Mouse (Mus musculus) left cerebral cortex, postnatal 36 days (tissue): ENCODE results near the gene Olfr1362. TPM values are rescaled to one million over a fixed set of nuclear protein-coding genes. Genes with fewer than 3 reads are reported as not detected.

Experiments used
- DNase-seq, 2 experiments: peaks; one replicate each; pipeline ENCODE4 v3.0.0; 2021 to 2022; ENCODE audit warnings: low spot score in 2 of 2, mixed read lengths in 1 of 2
- intact Hi-C: fragments of 180-260 bp; cut with DNase I; formaldehyde crosslinking; loops from one replicate; pipeline ENCODE4 v1.15.1; 2025
- total RNA-seq, 2 experiments: library from RNA; stranded (reverse); gene quantifications; 2 replicates each; pipeline ENCODE4 v1.2.3; 2021

Gene Olfr1362
- total RNA-seq: not detected

- intact Hi-C loops: no loop called here
- DNase-seq: no peak
These were observed at the start of gene Olfr1362 for GRCm38 (mm10) chr13:21613922-21614321. Gene Olfr1362 (minus strand): TSS chr13:21614022.

GRCm38 (mm10) chr13:21663286-21663685, 49.5 kb upstream of the Olfr1362 start, which contains the start of gene Olfr1361:
Gene Olfr1361 (minus strand): TSS chr13:21663386.
- intact Hi-C loops: no loop called here
- no peak for DNase-seq

- intact Hi-C loops: no loop called here
- no peak for DNase-seq
These were observed 28.6 kb upstream of the Olfr1362 start, which contains the start of gene Olfr11 for GRCm38 (mm10) chr13:21642418-21642817. Gene Olfr11 (minus strand): TSS chr13:21642518.

GRCm38 (mm10) chr13:21591618-21592017, 22.2 kb downstream of the Olfr1362 start:
- DNase-seq: no peak
- intact Hi-C loops: no loop called here

- DNase-seq: no peak
These were observed 32.2 kb downstream of the Olfr1362 start, which contains the start of gene Olfr1364 for GRCm38 (mm10) chr13:21581659-21582058. Gene Olfr1364 (minus strand): TSS chr13:21581759.

More at GRCm38 (mm10) chr13:21581659-21582058, 32.2 kb downstream of the Olfr1362 start, which contains the start of gene Olfr1364:
- intact Hi-C loops: no loop called here

Other genes with a start within 250 kb of the Olfr1362 start
- gene Zkscan3, start 211.3 kb downstream of the Olfr1362 start, total RNA-seq: 10 to 100 TPM; 30.3 to 45.5 TPM
- 1 to 10 TPM; 1.3 to 1.9 TPM for gene Pgbd1, start 173.0 kb downstream of the Olfr1362 start, total RNA-seq
- gene Zscan26, start 160.3 kb downstream of the Olfr1362 start, total RNA-seq: 10 to 100 TPM; 43.8 to 58.5 TPM
- 1 to 10 TPM; 1.4 to 1.7 TPM for gene Nkapl, start 145.5 kb downstream of the Olfr1362 start, total RNA-seq
- 1 to 10 TPM; 7.5 to 7.6 TPM for gene Zkscan4, start 135.1 kb downstream of the Olfr1362 start, total RNA-seq
- not detected for gene Gm10065, start 134.6 kb downstream of the Olfr1362 start, total RNA-seq
- 10 to 100 TPM; 20.5 to 25.5 TPM for gene AK157302, start 118.8 kb downstream of the Olfr1362 start, total RNA-seq
- 10 to 100 TPM; 56.4 to 67.0 TPM for gene Gm11273, start 112.6 kb downstream of the Olfr1362 start, total RNA-seq
- 10 to 100 TPM; 15.9 to 18.1 TPM for gene Zkscan8, start 82.9 kb downstream of the Olfr1362 start, total RNA-seq
- not detected for gene Olfr1366, start 71.2 kb downstream of the Olfr1362 start, total RNA-seq
- not detected for gene Olfr1535, start 54.1 kb downstream of the Olfr1362 start, total RNA-seq
- gene Olfr1364, start 32.3 kb downstream of the Olfr1362 start, total RNA-seq: not detected
- gene Olfr11, start 28.5 kb upstream of the Olfr1362 start, total RNA-seq: not detected
- not detected for gene Olfr1361, start 49.4 kb upstream of the Olfr1362 start, total RNA-seq
- gene Olfr1360, start 63.4 kb upstream of the Olfr1362 start, total RNA-seq: not detected
- not detected for gene Olfr1359, start 84.1 kb upstream of the Olfr1362 start, total RNA-seq
- 10 to 100 TPM; 25.8 to 35.2 TPM for gene Hist1h2bl, start 102.1 kb upstream of the Olfr1362 start, total RNA-seq
- 10 to 100 TPM; 26.5 to 66.3 TPM for gene Hist1h2ai, start 102.4 kb upstream of the Olfr1362 start, total RNA-seq
- gene Hist1h3h, start 103.6 kb upstream of the Olfr1362 start, total RNA-seq: 10 to 100 TPM; 73.2 to 76.4 TPM
- 1 to 10 TPM; 4.0 to 5.5 TPM for gene Hist1h2bm, start 108.0 kb upstream of the Olfr1362 start, total RNA-seq
- 10 to 100 TPM; 16.7 to 20.3 TPM for gene Hist1h4j, start 121.0 kb upstream of the Olfr1362 start, total RNA-seq
- gene Hist1h4k, start 136.5 kb upstream of the Olfr1362 start, total RNA-seq: 100 to 1,000 TPM; 409 to 465 TPM
- gene Hist1h2ak, start 139.8 kb upstream of the Olfr1362 start, total RNA-seq: 10 to 100 TPM; 14.8 to 15.0 TPM
- 10 to 100 TPM in 1 of 2 experiments, 1 to 10 TPM in 1; 8.2 to 10.1 TPM for gene Hist1h2bn, start 140.1 kb upstream of the Olfr1362 start, total RNA-seq
- gene Hist1h1b, start 166.6 kb upstream of the Olfr1362 start, total RNA-seq: 10 to 100 TPM in 1 of 2 experiments, 1 to 10 TPM in 1; 8.2 to 10.1 TPM
- gene Hist1h3i, start 169.3 kb upstream of the Olfr1362 start, total RNA-seq: 10 to 100 TPM; 55.4 to 73.3 TPM
- not detected for gene Hist1h2an, start 173.2 kb upstream of the Olfr1362 start, total RNA-seq
- 1 to 10 TPM; 8.0 to 8.4 TPM for gene Hist1h2bp, start 173.4 kb upstream of the Olfr1362 start, total RNA-seq
- 10 to 100 TPM; 36.0 to 39.3 TPM for gene Hist1h2bq, start 196.2 kb upstream of the Olfr1362 start, total RNA-seq
- gene Hist1h2ao, start 196.4 kb upstream of the Olfr1362 start, total RNA-seq: 10 to 100 TPM; 12.4 to 22.5 TPM
- gene Hist1h4m, start 197.7 kb upstream of the Olfr1362 start, total RNA-seq: 100 to 1,000 TPM; 258 to 294 TPM
- 10 to 100 TPM; 21.3 to 23.4 TPM for gene Hist1h4n, start 218.2 kb upstream of the Olfr1362 start, total RNA-seq
- gene Hist1h2ap, start 219.5 kb upstream of the Olfr1362 start, total RNA-seq: 10 to 100 TPM; 20.2 to 20.7 TPM
- gene Hist1h2br, start 219.7 kb upstream of the Olfr1362 start, total RNA-seq: 10 to 100 TPM; 35.5 to 38.8 TPM